7 mouse cellular contexts compared by ENCODE assay signal in genomic region chr1:155416701-155417677, GRCm38 (mm10). TPM values are rescaled to one million over a fixed set of nuclear protein-coding genes. Genes with fewer than 3 reads are reported as not detected.
A peak's percentile ranks its signal among the peaks of the same experiment; 100 is the strongest.
DNase-seq lines count a peak whose midpoint lies in the region; ATAC-seq and TF ChIP-seq lines count a peak whose summit lies in the region.

Gene Xpr1 (minus strand): TSS chr1:155417415.

- peak; percentile 91 for ATAC-seq in embryonic facial prominence, embryonic 11.5 days (replicated peaks; ENCODE audit: insufficient number of reproducible peaks, low FRiP score, low TSS enrichment, low read depth)
- peak; percentile 93 for ATAC-seq in limb, embryonic 12.5 days (ENCODE audit: insufficient number of reproducible peaks, insufficient read depth, low FRiP score, low TSS enrichment, low read depth)
- peak; percentile 93 for ATAC-seq in midbrain, embryonic 15.5 days (replicated peaks)

- peak within 1 kb of the TSS; percentile 78 for H3K4me2 ChIP-seq in embryonic facial prominence, embryonic 11.5 days (ENCODE audit: low read depth, low read length)
- H3K4me2 ChIP-seq in limb, embryonic 12.5 days: peak within 1 kb of the TSS; percentile 80
- H3K4me2 ChIP-seq in midbrain, embryonic 15.5 days: peak within 1 kb of the TSS; percentile 48

- H3K27ac ChIP-seq in embryonic facial prominence, embryonic 11.5 days (replicated peaks; ENCODE audit: low read depth, low read length): peak within 1 kb of the TSS; percentile 77
- peak within 1 kb of the TSS; percentile 71 for H3K27ac ChIP-seq in kidney, adult 2 months (ENCODE audit: insufficient read depth, low read depth, low read length)
- peak within 1 kb of the TSS; percentile 85 for H3K27ac ChIP-seq in limb, embryonic 12.5 days
- peak within 1 kb of the TSS; percentile 89 for H3K27ac ChIP-seq in midbrain, embryonic 15.5 days
- peak within 1 kb of the TSS; percentile 90 for H3K27ac ChIP-seq in spleen, adult 2 months (ENCODE audit: insufficient read depth, low read length)

- H3K4me3 ChIP-seq in embryonic facial prominence, embryonic 11.5 days (ENCODE audit: low read depth, low read length): peak within 1 kb of the TSS; percentile 78
- peak within 1 kb of the TSS; percentile 61 for H3K4me3 ChIP-seq in kidney, adult 2 months (ENCODE audit: insufficient read depth, low read depth, low read length)
- H3K4me3 ChIP-seq in limb, embryonic 12.5 days (replicated peaks): peak within 1 kb of the TSS; percentile 92
- peak within 1 kb of the TSS; percentile 61 for H3K4me3 ChIP-seq in midbrain, embryonic 15.5 days
- H3K4me3 ChIP-seq in spleen, adult 2 months (ENCODE audit: extremely low read depth, insufficient read depth, insufficient read length): peak within 1 kb of the TSS; percentile 93

- peak; percentile 98 for DNase-seq in adrenal gland, postnatal 14 days
- DNase-seq in embryonic facial prominence, embryonic 11.5 days (ENCODE audit: low spot score): peak; percentile 97
- peak; percentile 96 for DNase-seq in heart, adult 18-20 months
- DNase-seq in kidney, adult 2 months: peak; percentile 97
- peak; percentile 86 to 92 for DNase-seq in spleen, adult 2 months (ENCODE audit: low read depth in 1 of 2, low spot score in 2 of 2)

- no peaks in the 10 kb centered on the region for H3K4me1 ChIP-seq in embryonic facial prominence, embryonic 11.5 days (ENCODE audit: control insufficient read depth, insufficient read depth, low read length)
- H3K4me1 ChIP-seq in kidney, adult 2 months (ENCODE audit: control insufficient read depth, insufficient read depth, low read length): peaks cover 9% of the 10 kb centered on the region; the same call in 1 of the 2 replicates
- peaks cover 3% of the 10 kb centered on the region; the same call in 1 of the 2 replicates for H3K4me1 ChIP-seq in limb, embryonic 12.5 days (replicated peaks)
- H3K4me1 ChIP-seq in midbrain, embryonic 15.5 days: peaks cover 12% of the 10 kb centered on the region; the same call in 1 of the 2 replicates
- peaks cover 3% of the 10 kb centered on the region for H3K4me1 ChIP-seq in spleen, adult 2 months (ENCODE audit: control insufficient read depth, insufficient read depth, insufficient read length)

- no peaks in the 10 kb centered on the region for H3K36me3 ChIP-seq in embryonic facial prominence, embryonic 11.5 days (replicated peaks; ENCODE audit: control insufficient read depth, insufficient read depth, low read depth, low read length)
- no peaks in the 10 kb centered on the region for H3K36me3 ChIP-seq in kidney, adult 2 months (ENCODE audit: control insufficient read depth, insufficient read depth, low read length)
- no peaks in the 10 kb centered on the region for H3K36me3 ChIP-seq in limb, embryonic 12.5 days
- H3K36me3 ChIP-seq in midbrain, embryonic 15.5 days (replicated peaks): no peaks in the 10 kb centered on the region
- H3K36me3 ChIP-seq in spleen, adult 2 months (ENCODE audit: control insufficient read depth, insufficient read depth, low read length): no peaks in the 10 kb centered on the region

- H3K9me3 ChIP-seq in embryonic facial prominence, embryonic 11.5 days (replicated peaks; ENCODE audit: control insufficient read depth, low read length): no peaks in the 10 kb centered on the region
- H3K9me3 ChIP-seq in limb, embryonic 12.5 days: no peaks in the 10 kb centered on the region
- no peaks in the 10 kb centered on the region for H3K9me3 ChIP-seq in midbrain, embryonic 15.5 days

- TF ChIP-seq POLR2A in kidney, adult 2 months (IDR thresholded peaks at IDR 0.05; ENCODE audit: low read depth, low read length): peak; percentile 45
- peak; percentile 14; the same call in 1 of the 2 replicates for TF ChIP-seq POLR2A in spleen, adult 2 months (IDR thresholded peaks at IDR 0.05; ENCODE audit: low read depth, low read length)

- H3K9ac ChIP-seq in embryonic facial prominence, embryonic 11.5 days (replicated peaks; ENCODE audit: low read length): peak within 1 kb of the TSS; percentile 70
- peak within 1 kb of the TSS; percentile 84 for H3K9ac ChIP-seq in limb, embryonic 12.5 days (replicated peaks)
- peak within 1 kb of the TSS; percentile 89 for H3K9ac ChIP-seq in midbrain, embryonic 15.5 days

- no peak for TF ChIP-seq CTCF in kidney, adult 2 months (conservative IDR thresholded peaks at IDR 0.05; ENCODE audit: insufficient read depth, insufficient read length, low read depth, low read length)
- TF ChIP-seq CTCF in spleen, adult 2 months (IDR thresholded peaks at IDR 0.05; ENCODE audit: extremely low read depth, insufficient read depth, insufficient read length, insufficient replicate concordance): 0 out of 2 replicates have a peak, but pooled peaks have one; percentile 1

- WGBS in embryonic facial prominence, embryonic 11.5 days: 1% methylated on average over 67 of the region's 82 CpGs
- under 1% methylated on average over 82 of the region's 82 CpGs for WGBS in kidney, adult 2 months
- WGBS in limb, embryonic 12.5 days: under 1% methylated on average over 69 of the region's 82 CpGs
- WGBS in midbrain, embryonic 15.5 days: under 1% methylated on average over 72 of the region's 82 CpGs
- WGBS in spleen, adult 2 months: under 1% methylated on average over 82 of the region's 82 CpGs

- no peaks in the 10 kb centered on the region for H3K27me3 ChIP-seq in embryonic facial prominence, embryonic 11.5 days (ENCODE audit: control insufficient read depth, insufficient read depth, low read length)
- H3K27me3 ChIP-seq in kidney, adult 2 months (replicated peaks; ENCODE audit: control insufficient read depth, insufficient read depth, low read length): no peaks in the 10 kb centered on the region
- H3K27me3 ChIP-seq in limb, embryonic 12.5 days: no peaks in the 10 kb centered on the region
- H3K27me3 ChIP-seq in midbrain, embryonic 15.5 days (replicated peaks): no peaks in the 10 kb centered on the region
- H3K27me3 ChIP-seq in spleen, adult 2 months (ENCODE audit: control insufficient read depth, insufficient read depth, low read length): no peaks in the 10 kb centered on the region

RNA-seq across cellular contexts. Expression of gene Xpr1, which starts in this region (rescaled TPM):
- 40.9 and 41.8 TPM in 2 replicates for total RNA-seq in adrenal gland, postnatal 14 days (2021)
- 5.3 and 6.4 TPM in 2 replicates for polyA plus RNA-seq in embryonic facial prominence, embryonic 11.5 days (2014; fragmentation: Nextera tagmentation; extraction: Ambion mirVana)
- total RNA-seq in heart, adult 18-20 months (2021): 10 to 100 TPM; 28.8 to 33.5 TPM
- 18.2 and 21.8 TPM in 2 replicates for polyA plus RNA-seq in kidney, adult 2 months (2012; rRNA removed)
- 8.6 and 9.6 TPM in 2 replicates for polyA plus RNA-seq in limb, embryonic 12.5 days (2016; fragmentation: Nextera tagmentation; extraction: Ambion mirVana)
- polyA plus RNA-seq in midbrain, embryonic 15.5 days (2015; fragmentation: Nextera tagmentation; extraction: Ambion mirVana): 66.0 and 72.7 TPM in 2 replicates
- polyA plus RNA-seq in spleen, adult 2 months (2012; rRNA removed): 5.8 and 6.2 TPM in 2 replicates

Comparison
In these comparisons a context has a peak if more than half of its experiments do, and no peak if none do; other contexts are left out.
1. Peak in every context shown above with its lines: DNase-seq, ATAC-seq, H3K4me3 ChIP-seq and H3K27ac ChIP-seq.